Mouse (Mus musculus) spleen, adult 2 months (tissue): ENCODE data around the gene Plxdc2.

Experiments used
- CTCF ChIP-seq: fragments of 200-500 bp; IDR thresholded peaks from 2 replicates; pipeline ENCODE4 v1.5.1; 2011; ENCODE audit warnings: mild to moderate bottlenecking, inconsistent platforms; ENCODE audit not compliant: insufficient read depth, insufficient read length, insufficient replicate concordance; ENCODE audit errors: extremely low read depth
- POLR2A ChIP-seq: fragments of 200-500 bp; IDR thresholded peaks from 2 replicates; pipeline ENCODE4 v1.6.1; 2011; ENCODE audit warnings: low read depth, low read length, inconsistent platforms

GRCm38 (mm10) chr2:16664516-16664915 is 308.4 kb downstream of the Plxdc2 start:
- no peak for TF ChIP-seq CTCF
- TF ChIP-seq POLR2A = no peak
